Mouse (Mus musculus): ENCODE results near the gene Atp6v0a2.

DNA sequence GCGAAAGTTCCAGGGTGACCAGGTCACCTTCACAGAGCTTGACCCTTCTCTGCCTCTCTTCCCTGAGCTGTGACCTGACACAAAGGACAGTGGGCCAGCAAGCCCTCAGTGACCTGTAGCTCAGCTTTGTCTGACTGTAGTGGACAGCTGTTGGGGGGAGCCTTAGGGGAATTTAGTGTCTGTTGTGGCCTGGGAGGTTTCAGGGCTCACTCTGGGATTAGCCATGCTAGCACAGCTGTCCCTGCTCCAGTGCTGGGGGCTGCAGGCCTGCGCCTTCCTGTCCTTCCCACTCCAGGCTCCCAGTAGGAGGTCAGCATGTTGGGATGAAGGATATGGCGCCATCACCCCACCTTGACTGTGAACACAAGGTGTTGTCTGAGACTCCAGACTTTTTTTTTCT is 7.8 kb downstream of the Atp6v0a2 start:
- TF ChIP-seq CTCF (IDR thresholded peaks at IDR 0.05; ENCODE audit: insufficient read depth, low read length) (no peak), POLR2A (IDR thresholded peaks at IDR 0.05; ENCODE audit: borderline replicate concordance, extremely low read depth, low read depth, low read length) (no peak)

Measured in lung, adult 2 months (tissue).